Mouse (Mus musculus): ENCODE measurements at regions not wholly inside any gene's neighbourhood (a gene's known extent, or its start where the extent isn't known, plus 50 kb on each side); places are given as distances from the start of the nearest gene placed in this dataset.
A peak's percentile ranks its signal among the peaks of the same experiment; 100 is the strongest.

- no peak for DNase-seq (ENCODE audit: low read depth)
Observed at GRCm38 (mm10) chr9:115681841-115682240, 227.4 kb upstream of the Gadl1 start.

GRCm38 (mm10) chr9:115683951-115684350 is 225.3 kb upstream of the Gadl1 start:
- DNase-seq (ENCODE audit: low read depth), result no peak

DNA sequence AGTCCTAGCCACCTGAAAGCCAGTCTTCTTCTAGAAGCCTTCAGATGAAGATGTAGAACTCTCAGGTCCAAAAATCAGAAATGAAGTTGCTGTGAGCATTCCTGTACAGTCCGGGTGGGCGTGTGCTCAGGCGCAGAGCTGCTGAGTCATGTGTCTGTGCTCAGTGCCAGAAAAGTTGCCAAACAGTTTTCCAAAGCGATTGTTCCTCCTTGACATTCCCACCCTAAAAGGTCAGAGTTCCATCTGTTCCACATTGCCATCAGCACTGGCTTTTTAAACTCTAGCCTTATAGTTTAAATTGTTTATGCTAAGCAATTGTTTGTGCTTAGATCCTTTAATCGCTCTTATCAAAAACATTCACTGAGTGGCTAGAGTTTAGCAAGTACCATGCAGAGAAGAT is 222.7 kb upstream of the Gadl1 start:
- no peak for DNase-seq (ENCODE audit: low read depth)

GRCm38 (mm10) chr9:115692837-115693236 is 216.4 kb upstream of the Gadl1 start:
- DNase-seq (ENCODE audit: low read depth), result no peak

GRCm38 (mm10) chr9:115703791-115704190 is 205.5 kb upstream of the Gadl1 start:
- DNase-seq (ENCODE audit: low read depth), result peak; percentile 78

- peak; percentile 71 for DNase-seq (ENCODE audit: low read depth)
Observed at GRCm38 (mm10) chr9:115704249-115704648, 205.0 kb upstream of the Gadl1 start.

- no peak for DNase-seq (ENCODE audit: low read depth)
Observed at GRCm38 (mm10) chr9:115705761-115706160, 203.5 kb upstream of the Gadl1 start.

- no peak for DNase-seq (ENCODE audit: low read depth)
Observed at GRCm38 (mm10) chr9:115708199-115708934, 200.9 kb upstream of the Gadl1 start.

DNA sequence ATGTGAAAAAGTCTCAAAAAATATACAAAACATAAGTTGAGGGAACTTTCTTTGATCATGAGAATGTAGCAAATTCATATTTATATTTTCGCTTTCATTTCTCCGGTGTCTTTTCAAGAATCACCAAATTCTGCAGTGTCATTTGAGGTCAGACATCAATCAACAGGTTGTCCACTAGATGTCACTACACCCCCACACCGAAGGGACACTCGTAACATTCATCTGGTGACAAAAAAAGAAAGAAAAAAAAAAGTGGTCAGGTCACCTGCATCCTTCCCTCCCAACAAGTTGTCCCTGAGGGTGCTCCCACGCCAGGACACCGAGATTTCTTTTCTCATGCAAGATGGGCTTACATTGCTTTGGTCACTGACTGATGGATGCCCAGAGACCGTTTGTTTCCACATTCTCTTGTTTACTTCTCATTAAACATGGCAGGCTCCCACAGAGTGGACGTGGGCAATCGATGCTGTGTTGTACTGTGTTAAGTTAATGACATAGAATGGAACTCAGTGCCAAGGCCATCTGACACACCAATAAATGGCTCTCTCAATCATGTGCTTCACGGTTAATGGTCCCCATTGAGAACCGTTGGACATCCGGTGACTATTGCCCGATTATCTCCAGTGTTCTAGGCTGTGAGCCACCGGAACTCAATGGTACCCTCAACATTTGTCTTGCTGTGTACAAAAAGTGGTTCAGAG is 199.1 kb upstream of the Gadl1 start:
- peak; percentile 60 for DNase-seq (ENCODE audit: low read depth)

GRCm38 (mm10) chr9:115720306-115720705 is 188.9 kb upstream of the Gadl1 start:
- no peak for DNase-seq (ENCODE audit: low read depth)

DNA sequence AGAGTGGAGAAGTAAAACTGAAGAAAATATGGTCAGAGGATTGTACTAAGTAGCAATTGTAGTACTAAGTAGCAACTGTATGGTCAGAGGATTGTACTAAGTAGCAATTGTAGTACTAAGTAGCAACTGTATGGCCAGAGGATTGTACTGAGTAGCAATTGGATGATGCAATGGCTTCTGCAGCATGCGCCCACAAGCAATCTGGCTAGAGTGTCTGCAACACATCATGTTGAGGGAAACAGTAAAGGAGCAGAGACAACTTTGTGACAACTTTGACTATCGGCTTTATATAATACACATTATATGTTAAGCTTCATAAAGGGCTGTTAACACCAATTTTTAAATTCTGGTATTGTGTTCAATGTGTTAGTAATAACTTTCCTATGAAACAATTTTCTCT is 188.4 kb upstream of the Gadl1 start:
- no peak for DNase-seq (ENCODE audit: low read depth)

- no peak for DNase-seq (ENCODE audit: low read depth)
Observed at GRCm38 (mm10) chr9:115724063-115724462, 185.2 kb upstream of the Gadl1 start.

DNA sequence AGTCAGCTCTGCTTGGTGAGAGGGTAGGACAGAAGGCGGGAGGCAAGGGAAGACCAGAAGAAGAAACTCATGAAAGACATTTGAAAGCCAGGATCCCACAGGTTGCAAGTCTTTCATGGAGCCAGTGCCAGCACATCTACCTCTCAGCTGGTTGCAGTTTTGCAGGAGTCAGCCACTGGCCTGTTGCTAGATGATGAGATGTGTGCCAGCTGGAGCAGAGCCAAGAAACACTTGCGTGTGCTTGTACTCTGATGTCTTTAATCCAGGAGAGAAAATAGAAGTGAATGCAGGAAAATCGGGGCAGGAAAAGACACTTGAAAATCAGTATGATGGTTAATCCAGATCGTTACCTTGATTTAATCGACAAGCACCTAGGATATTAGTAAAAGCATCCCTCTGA is 181.9 kb upstream of the Gadl1 start:
- DNase-seq (ENCODE audit: low read depth), result no peak

DNA sequence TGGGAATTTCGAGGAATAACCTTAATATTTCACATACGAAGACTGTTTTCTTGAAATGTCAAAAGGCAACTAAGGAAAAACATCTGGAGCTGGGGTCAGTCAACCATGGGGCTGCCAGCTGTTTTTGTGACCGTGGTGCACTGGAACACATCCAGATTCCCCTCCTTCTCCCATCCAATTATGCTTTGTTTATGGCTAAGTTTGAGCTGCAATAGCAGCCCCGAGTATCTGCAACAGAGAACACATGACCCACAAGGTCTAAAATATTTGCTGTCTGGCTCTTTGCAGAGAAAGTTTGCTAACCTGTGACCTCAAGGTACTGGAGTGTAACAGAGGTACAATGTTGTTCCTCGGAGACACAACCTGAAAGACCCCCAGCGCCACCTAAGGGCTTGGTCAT is 177.7 kb upstream of the Gadl1 start:
- DNase-seq (ENCODE audit: low read depth), result no peak

DNA sequence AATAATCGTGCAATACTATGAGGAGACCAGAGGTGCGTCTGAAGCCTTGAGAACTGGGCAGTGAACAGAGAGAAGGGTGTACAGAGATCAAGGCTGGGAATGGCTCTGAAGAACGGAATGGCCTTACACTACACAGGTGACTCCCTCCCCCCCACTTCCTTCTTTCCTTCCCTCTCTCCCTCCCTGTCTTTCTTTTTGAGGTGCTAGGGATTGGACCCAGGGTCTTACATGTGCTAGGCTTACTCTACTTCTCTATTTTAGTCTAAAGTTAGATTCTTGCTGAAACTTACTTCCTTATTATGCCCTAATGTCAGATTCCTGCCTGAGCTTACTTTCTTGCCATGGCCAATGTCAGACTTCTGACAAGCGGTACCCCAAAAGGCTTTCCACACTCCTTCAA is 176.2 kb upstream of the Gadl1 start:
- no peak for DNase-seq (ENCODE audit: low read depth)

- DNase-seq (ENCODE audit: low read depth), result no peak
Observed at GRCm38 (mm10) chr9:115739984-115740383, 169.3 kb upstream of the Gadl1 start.

- DNase-seq (ENCODE audit: low read depth), result no peak
Observed at GRCm38 (mm10) chr9:115746436-115746835, 162.8 kb upstream of the Gadl1 start.

GRCm38 (mm10) chr9:115760496-115760895 is 148.8 kb upstream of the Gadl1 start:
- DNase-seq (ENCODE audit: low read depth), result no peak

DNA sequence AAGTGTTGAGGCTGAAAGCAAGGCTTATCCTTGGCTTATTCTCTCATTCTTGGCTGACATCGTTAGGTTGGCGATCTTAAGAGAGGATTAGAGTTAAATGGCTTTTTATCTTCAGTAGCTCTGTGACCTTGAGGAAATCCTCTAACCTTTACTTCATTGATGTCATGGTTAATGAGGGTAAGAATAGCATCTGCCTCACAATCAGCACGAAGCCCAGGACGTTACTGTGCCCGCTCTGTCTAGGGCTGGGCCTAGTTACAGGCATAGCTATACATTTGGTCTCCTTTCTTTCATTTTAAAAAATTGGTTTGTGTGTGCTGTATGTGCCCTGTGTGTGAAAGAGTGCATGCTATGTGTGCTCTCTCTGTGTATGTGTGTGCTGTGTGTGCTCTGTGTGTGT is 145.1 kb upstream of the Gadl1 start:
- no peak for DNase-seq (ENCODE audit: low read depth)

- no peak for DNase-seq (ENCODE audit: low read depth)
Observed at GRCm38 (mm10) chr9:115766471-115766870, 142.8 kb upstream of the Gadl1 start.

- no peak for DNase-seq (ENCODE audit: low read depth)
Observed at GRCm38 (mm10) chr9:115775112-115775511, 134.1 kb upstream of the Gadl1 start.

GRCm38 (mm10) chr9:115775858-115776257 is 133.4 kb upstream of the Gadl1 start:
- no peak for DNase-seq (ENCODE audit: low read depth)

DNA sequence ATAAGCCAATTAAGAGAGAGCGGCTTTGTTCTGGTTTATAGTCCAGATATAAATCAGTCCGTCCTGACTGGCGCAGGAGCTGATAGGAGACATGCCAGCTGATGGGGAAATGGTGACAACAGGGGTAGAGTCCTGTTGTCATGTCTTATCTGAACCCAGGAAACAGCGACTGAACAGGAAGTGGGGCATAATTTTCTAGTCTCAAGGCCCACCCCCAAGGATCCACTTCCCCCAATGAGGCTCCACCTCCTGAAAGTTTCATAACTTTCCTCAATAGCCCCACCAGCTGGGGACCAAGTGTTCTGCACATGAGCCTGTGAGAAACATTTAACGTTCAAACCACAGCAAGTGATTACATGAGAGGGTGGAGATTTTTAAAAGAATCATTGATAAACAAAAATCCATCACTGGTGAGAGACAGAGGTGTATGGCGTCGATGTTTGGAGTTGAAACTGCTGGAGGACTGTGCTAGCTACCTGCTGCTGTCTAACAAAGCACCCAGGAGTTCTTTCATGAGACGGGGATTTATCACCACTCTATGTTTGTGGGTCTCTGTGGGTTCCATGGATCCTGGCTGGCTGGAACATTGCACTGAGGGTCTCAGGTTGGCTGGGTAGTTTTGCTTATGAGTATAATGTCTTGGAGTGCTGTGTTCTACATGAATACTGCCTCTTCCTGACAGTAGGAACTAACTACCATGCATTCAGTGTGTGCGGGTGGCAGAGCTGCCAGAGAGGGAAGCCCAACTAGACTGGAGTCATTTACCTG is 132.0 kb upstream of the Gadl1 start:
- DNase-seq (ENCODE audit: low read depth), result peak; percentile 6

All from naive thymus-derived CD4-positive, alpha-beta T cell, adult 2 months (primary cell).